20 mouse cellular contexts compared by ENCODE assay signal in the genomic region with DNA sequence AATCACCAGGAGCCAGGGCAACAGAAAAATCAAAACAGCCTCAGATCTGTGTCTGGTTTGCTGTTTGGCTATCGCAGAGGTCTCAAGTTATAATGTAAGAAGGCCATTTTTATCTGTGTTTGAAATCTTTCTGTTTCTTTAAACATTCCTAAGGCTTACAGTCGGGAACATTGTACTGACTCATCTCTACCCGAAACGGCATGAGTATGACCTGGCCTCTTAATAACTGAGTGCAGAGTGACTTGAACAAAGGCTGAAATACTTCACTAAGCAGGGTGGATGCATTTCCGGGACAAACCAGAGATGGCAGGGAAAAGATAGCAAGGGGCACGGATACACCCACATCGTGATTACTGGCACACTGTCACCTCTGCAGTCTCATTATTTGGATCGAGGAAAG.
A peak's percentile ranks its signal among the peaks of the same experiment; 100 is the strongest.
DNase-seq lines count a peak whose midpoint lies in the region; ATAC-seq and TF ChIP-seq lines count a peak whose summit lies in the region.
"Had no signal": no experiment of that assay in that cellular context is flagged by ENCODE, and none has a peak within 500 bp of the region (broad histone marks: within the 10 kb centered on the region; RNA-seq: fewer than 3 reads in every experiment).

No protein-coding gene starts in this region.

- no peak for TF ChIP-seq POLR2A in embryonic fibroblast, embryonic 13.5 days (IDR thresholded peaks at IDR 0.05; ENCODE audit: low read depth, low read length)

- TF ChIP-seq CTCF in embryonic fibroblast, embryonic 13.5 days (IDR thresholded peaks at IDR 0.05; ENCODE audit: borderline replicate concordance, insufficient read depth, low read length): no peak

- H3K4me1 ChIP-seq in embryonic fibroblast, embryonic 13.5 days (ENCODE audit: control insufficient read depth, insufficient read depth, low read length): no peaks in the 10 kb centered on the region; the same call in 1 of the 2 replicates
- H3K4me1 ChIP-seq in kidney, embryonic 16.5 days (ENCODE audit: insufficient read depth, low read length): no peaks in the 10 kb centered on the region
- H3K4me1 ChIP-seq: hindbrain, embryonic 12.5 days; hindbrain, embryonic 15.5 days had no signal

- no peak overlapping the region for H3K4me3 ChIP-seq in embryonic fibroblast, embryonic 13.5 days (ENCODE audit: insufficient read depth, low read length)
- H3K4me3 ChIP-seq in kidney, embryonic 16.5 days (ENCODE audit: low read length): no peak overlapping the region
- H3K4me3 ChIP-seq: gastrocnemius, adult 2 months; hindbrain, embryonic 12.5 days; hindbrain, embryonic 15.5 days had no signal

- no peaks in the 10 kb centered on the region for H3K9me3 ChIP-seq in kidney, embryonic 16.5 days (ENCODE audit: low read length)
- H3K9me3 ChIP-seq: hindbrain, embryonic 12.5 days; hindbrain, embryonic 15.5 days had no signal

- H3K27me3 ChIP-seq in kidney, embryonic 16.5 days (ENCODE audit: insufficient read depth, low read length): no peaks in the 10 kb centered on the region
- H3K27me3 ChIP-seq: hindbrain, embryonic 12.5 days; hindbrain, embryonic 15.5 days had no signal

- 58% methylated on average over 8 of the region's 8 CpGs for whole genome bisulfite sequencing in kidney, embryonic 16.5 days

- no peak overlapping the region for H3K4me2 ChIP-seq in kidney, embryonic 16.5 days (replicated peaks; ENCODE audit: low read depth, low read length)
- H3K4me2 ChIP-seq: heart, embryonic 11.5 days; hindbrain, embryonic 12.5 days; hindbrain, embryonic 15.5 days had no signal

- H3K9ac ChIP-seq in kidney, embryonic 16.5 days (replicated peaks; ENCODE audit: low read length): no peak overlapping the region
- H3K9ac ChIP-seq: forebrain, postnatal 0 days; hindbrain, embryonic 12.5 days; hindbrain, embryonic 15.5 days had no signal

- peak overlapping the region; percentile 81 for H3K27ac ChIP-seq in embryonic fibroblast, embryonic 13.5 days (ENCODE audit: insufficient read depth, low read length)
- H3K27ac ChIP-seq in kidney, embryonic 16.5 days (ENCODE audit: low read length): no peak overlapping the region
- H3K27ac ChIP-seq: gastrocnemius, adult 2 months; hindbrain, embryonic 12.5 days; hindbrain, embryonic 15.5 days had no signal

- ATAC-seq in kidney, embryonic 16.5 days (ENCODE audit: low FRiP score, low TSS enrichment): no peak
- ATAC-seq: forebrain, embryonic 14.5 days; forebrain, postnatal 0 days had no signal

- peak; percentile 10 for DNase-seq in retina, postnatal 1 day
- no peak for DNase-seq in retina, embryonic 14.5 days (ENCODE audit: low spot score)
- DNase-seq in Muller cell, postnatal 12 days (ENCODE audit: inconsistent ontology term): peak; percentile 34
- DNase-seq in thymus, postnatal 10 days (ENCODE audit: low spot score in 2 of 2): no peak
- no peak for DNase-seq in spleen, postnatal 10 days (ENCODE audit: low spot score in 2 of 2)
- DNase-seq: adrenal gland, adult 2 months; adrenal gland, postnatal 14 days; cerebellum, adult 11-12 months; cerebellum, adult 9-10 months; cerebellum, postnatal 25 days; forebrain, postnatal 0 days; gastrocnemius, adult 2 months; gastrocnemius, postnatal 14 days; heart, adult 11 months had no signal

- H3K36me3 ChIP-seq in kidney, embryonic 16.5 days (ENCODE audit: insufficient read depth, low read length): no peaks in the 10 kb centered on the region
- H3K36me3 ChIP-seq: hindbrain, embryonic 12.5 days; hindbrain, embryonic 15.5 days had no signal

Comparison
In these comparisons a context has a peak if more than half of its experiments do, and no peak if none do; other contexts are left out.
1. DNase-seq: peak in retina, postnatal 1 day (single experiment) and Muller cell, postnatal 12 days (single experiment); none in retina, embryonic 14.5 days (single experiment), thymus, postnatal 10 days (0 of 2) and spleen, postnatal 10 days (0 of 2).